In the genomic region with DNA sequence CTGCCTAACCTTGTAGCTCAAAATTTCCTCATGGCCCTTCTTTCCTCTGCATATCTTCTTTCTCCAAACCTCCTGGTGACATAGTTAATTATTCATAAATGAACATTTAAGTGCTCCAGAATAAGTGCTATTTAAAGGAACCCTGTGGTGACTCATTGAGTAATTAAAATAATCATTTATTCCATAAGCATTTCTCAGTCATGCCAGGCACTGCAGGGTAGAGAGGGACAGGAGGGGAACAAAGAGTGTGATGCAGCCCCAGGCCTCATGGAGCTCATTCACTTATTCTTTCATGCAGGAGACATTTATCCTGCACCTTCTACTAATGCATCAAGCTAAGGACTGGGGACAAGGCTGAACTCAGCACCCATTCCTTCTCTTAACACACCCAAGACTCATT, we compare ENCODE assay signal across 22 mouse cellular contexts.
DNase-seq lines count a peak whose midpoint lies in the region; ATAC-seq lines count a peak whose summit lies in the region.
"Had no signal": no experiment of that assay in that cellular context is flagged by ENCODE, and none has a peak within 500 bp of the region (broad histone marks: within the 10 kb centered on the region; RNA-seq: fewer than 3 reads in every experiment).

No protein-coding gene starts in this region.

- no peaks in the 10 kb centered on the region for H3K4me1 ChIP-seq in hindbrain, embryonic 16.5 days (ENCODE audit: control insufficient read depth, insufficient read depth, low read depth, low read length)
- no peaks in the 10 kb centered on the region for H3K4me1 ChIP-seq in hindbrain, embryonic 12.5 days
- H3K4me1 ChIP-seq in neural tube, embryonic 12.5 days = no peaks in the 10 kb centered on the region
- H3K4me1 ChIP-seq in neural tube, embryonic 15.5 days = no peaks in the 10 kb centered on the region
- no peaks in the 10 kb centered on the region for H3K4me1 ChIP-seq in liver, embryonic 11.5 days (replicated peaks; ENCODE audit: control insufficient read depth, insufficient read depth, low read length)
- H3K4me1 ChIP-seq: embryonic facial prominence, embryonic 10.5 days; embryonic facial prominence, embryonic 13.5 days; forebrain, embryonic 12.5 days had no signal

- no peaks in the 10 kb centered on the region for H3K9me3 ChIP-seq in hindbrain, embryonic 16.5 days (ENCODE audit: control insufficient read depth, low read length)
- H3K9me3 ChIP-seq in hindbrain, embryonic 12.5 days (replicated peaks) = no peaks in the 10 kb centered on the region
- no peaks in the 10 kb centered on the region for H3K9me3 ChIP-seq in neural tube, embryonic 12.5 days
- no peaks in the 10 kb centered on the region for H3K9me3 ChIP-seq in neural tube, embryonic 15.5 days (replicated peaks)
- no peaks in the 10 kb centered on the region for H3K9me3 ChIP-seq in liver, embryonic 11.5 days (ENCODE audit: control insufficient read depth, low read length)
- H3K9me3 ChIP-seq: embryonic facial prominence, embryonic 10.5 days; embryonic facial prominence, embryonic 13.5 days; forebrain, embryonic 12.5 days had no signal

- H3K9ac ChIP-seq in hindbrain, embryonic 16.5 days (ENCODE audit: low read depth, low read length) = no peak overlapping the region
- H3K9ac ChIP-seq in hindbrain, embryonic 12.5 days = no peak overlapping the region
- no peak overlapping the region for H3K9ac ChIP-seq in neural tube, embryonic 12.5 days
- no peak overlapping the region for H3K9ac ChIP-seq in neural tube, embryonic 15.5 days (replicated peaks)
- no peak overlapping the region for H3K9ac ChIP-seq in liver, embryonic 11.5 days (ENCODE audit: low read depth, low read length)
- H3K9ac ChIP-seq: embryonic facial prominence, embryonic 13.5 days; forebrain, embryonic 12.5 days had no signal

- no peak overlapping the region for H3K4me2 ChIP-seq in hindbrain, embryonic 16.5 days (ENCODE audit: low read length)
- H3K4me2 ChIP-seq in hindbrain, embryonic 12.5 days (replicated peaks) = no peak overlapping the region
- H3K4me2 ChIP-seq in neural tube, embryonic 12.5 days (replicated peaks) = no peak overlapping the region
- H3K4me2 ChIP-seq in neural tube, embryonic 15.5 days = no peak overlapping the region
- H3K4me2 ChIP-seq in liver, embryonic 11.5 days = no peak overlapping the region
- H3K4me2 ChIP-seq: embryonic facial prominence, embryonic 13.5 days; forebrain, embryonic 12.5 days; heart, embryonic 11.5 days had no signal

- no peaks in the 10 kb centered on the region for H3K27me3 ChIP-seq in hindbrain, embryonic 16.5 days (replicated peaks; ENCODE audit: control insufficient read depth, insufficient read depth, low read length)
- no peaks in the 10 kb centered on the region for H3K27me3 ChIP-seq in hindbrain, embryonic 12.5 days
- H3K27me3 ChIP-seq in neural tube, embryonic 12.5 days (replicated peaks) = no peaks in the 10 kb centered on the region
- no peaks in the 10 kb centered on the region for H3K27me3 ChIP-seq in neural tube, embryonic 15.5 days (replicated peaks)
- no peaks in the 10 kb centered on the region for H3K27me3 ChIP-seq in liver, embryonic 11.5 days (replicated peaks; ENCODE audit: control insufficient read depth, insufficient read depth, low read length)
- H3K27me3 ChIP-seq: embryonic facial prominence, embryonic 13.5 days; forebrain, embryonic 12.5 days had no signal

- H3K27ac ChIP-seq in hindbrain, embryonic 16.5 days (ENCODE audit: low read depth, low read length) = no peak overlapping the region
- no peak overlapping the region for H3K27ac ChIP-seq in hindbrain, embryonic 12.5 days
- H3K27ac ChIP-seq in neural tube, embryonic 12.5 days = no peak overlapping the region
- H3K27ac ChIP-seq in neural tube, embryonic 15.5 days (replicated peaks) = no peak overlapping the region
- H3K27ac ChIP-seq in liver, embryonic 11.5 days (ENCODE audit: low read depth, low read length) = no peak overlapping the region
- H3K27ac ChIP-seq: embryonic facial prominence, embryonic 10.5 days; embryonic facial prominence, embryonic 13.5 days; forebrain, embryonic 12.5 days; gastrocnemius, adult 2 months had no signal

- no peak for DNase-seq in neural tube, embryonic 10.5 days (ENCODE audit: extremely low spot score, low spot score)
- DNase-seq in liver, embryonic 11.5 days (ENCODE audit: low spot score) = no peak
- DNase-seq: adrenal gland, adult 2 months; adrenal gland, postnatal 14 days; cerebellum, adult 11-12 months; cerebellum, adult 8-10 months; cerebellum, postnatal 10 days; cerebellum, postnatal 36 days; embryo, embryonic 11 days; gastrocnemius, adult 2 months; gastrocnemius, postnatal 14 days had no signal

- peak; percentile 72 for ATAC-seq in hindbrain, embryonic 16.5 days
- ATAC-seq in hindbrain, embryonic 12.5 days (ENCODE audit: low FRiP score) = no peak
- ATAC-seq in neural tube, embryonic 12.5 days (ENCODE audit: low FRiP score, low read depth) = 0 out of 2 replicates have a peak, but pooled peaks have one; percentile 21
- ATAC-seq in neural tube, embryonic 15.5 days (ENCODE audit: low FRiP score) = peak; percentile 68; the same call in 1 of the 2 replicates
- ATAC-seq in liver, embryonic 11.5 days (replicated peaks; ENCODE audit: low FRiP score) = no peak
- ATAC-seq: CD4-positive, CD25-positive, alpha-beta regulatory T cell, adult 4 months; forebrain, embryonic 16.5 days had no signal

- H3K36me3 ChIP-seq in hindbrain, embryonic 16.5 days (ENCODE audit: control insufficient read depth, insufficient read depth, low read length) = no peaks in the 10 kb centered on the region
- no peaks in the 10 kb centered on the region for H3K36me3 ChIP-seq in hindbrain, embryonic 12.5 days
- H3K36me3 ChIP-seq in neural tube, embryonic 12.5 days = no peaks in the 10 kb centered on the region
- H3K36me3 ChIP-seq in neural tube, embryonic 15.5 days = no peaks in the 10 kb centered on the region
- no peaks in the 10 kb centered on the region for H3K36me3 ChIP-seq in liver, embryonic 11.5 days (ENCODE audit: control insufficient read depth, insufficient read depth, low read length)
- H3K36me3 ChIP-seq: embryonic facial prominence, embryonic 10.5 days; embryonic facial prominence, embryonic 13.5 days; forebrain, embryonic 12.5 days had no signal

- H3K4me3 ChIP-seq in hindbrain, embryonic 16.5 days (ENCODE audit: low read length) = no peak overlapping the region
- H3K4me3 ChIP-seq in hindbrain, embryonic 12.5 days = no peak overlapping the region
- no peak overlapping the region for H3K4me3 ChIP-seq in neural tube, embryonic 12.5 days
- H3K4me3 ChIP-seq in neural tube, embryonic 15.5 days (replicated peaks) = no peak overlapping the region
- no peak overlapping the region for H3K4me3 ChIP-seq in liver, embryonic 11.5 days (ENCODE audit: low read depth, low read length)
- H3K4me3 ChIP-seq: embryonic facial prominence, embryonic 10.5 days; embryonic facial prominence, embryonic 13.5 days; erythroblast, embryonic 14.5 days; forebrain, embryonic 12.5 days; gastrocnemius, adult 2 months had no signal

Comparison
In these comparisons a context has a peak if more than half of its experiments do, and no peak if none do; other contexts are left out.
1. ATAC-seq: peak in hindbrain, embryonic 16.5 days (single experiment), neural tube, embryonic 12.5 days (single experiment) and neural tube, embryonic 15.5 days (single experiment); none in hindbrain, embryonic 12.5 days (single experiment) and liver, embryonic 11.5 days (single experiment).